Mouse (Mus musculus) midbrain, embryonic 15.5 days (tissue): ENCODE measurements around the gene Vps37b. TPM values are rescaled to one million over a fixed set of nuclear protein-coding genes. Genes with fewer than 3 reads are reported as not detected.

Source experiments
- ATAC-seq: fragments of 200-750 bp; cut with Nextera tagmentation; replicated peaks from 2 replicates; pipeline ENCODE4 v1.8.0; 2017; ENCODE audit warnings: moderate TSS enrichment
- H3K27ac ChIP-seq: fragments of 300-500 bp; sonication (generic); 2 replicates; pipeline ENCODE4 v1.5.1; 2015; ENCODE audit warnings: mild to moderate bottlenecking, inconsistent platforms
- H3K27me3 ChIP-seq: fragments of 300-500 bp; sonication (generic); replicated peaks from 2 replicates; pipeline ENCODE4 v1.6.1; 2015; ENCODE audit warnings: inconsistent platforms
- H3K36me3 ChIP-seq: fragments of 300-500 bp; sonication (generic); replicated peaks from 2 replicates; pipeline ENCODE4 v1.6.1; 2015; ENCODE audit warnings: inconsistent platforms
- H3K4me1 ChIP-seq: fragments of 300-500 bp; sonication (generic); 2 replicates; pipeline ENCODE4 v1.6.1; 2015; ENCODE audit warnings: inconsistent platforms
- H3K4me2 ChIP-seq: fragments of 300-500 bp; sonication (generic); 2 replicates; pipeline ENCODE4 v1.6.1; 2015; ENCODE audit warnings: inconsistent platforms, mild to moderate bottlenecking, moderate library complexity
- H3K4me3 ChIP-seq: fragments of 300-500 bp; sonication (generic); 2 replicates; pipeline ENCODE4 v1.5.1; 2015; ENCODE audit warnings: mild to moderate bottlenecking, inconsistent platforms
- H3K9ac ChIP-seq: fragments of 300-500 bp; sonication (generic); 2 replicates; pipeline ENCODE4 v1.6.1; 2015; ENCODE audit warnings: mild to moderate bottlenecking, inconsistent platforms
- H3K9me3 ChIP-seq: fragments of 300-500 bp; sonication (generic); 2 replicates; pipeline ENCODE4 v1.6.1; 2016; ENCODE audit warnings: inconsistent platforms
- WGBS: fragments of 180-500 bp; shearing (Covaris S2); methylation state at CpG from one replicate; pipeline ENCODE4 v1.1.7; 2015; ENCODE audit warnings: mixed read lengths; 5-methylcytosine and 5-hydroxymethylcytosine counted together
- polyA plus RNA-seq: library from polyadenylated mRNA; unstranded; fragments of >200 nt; fragmentation: Nextera tagmentation; extraction: Ambion mirVana; gene quantifications from 2 replicates; pipeline ENCODE4 v1.2.1, GENCODE M21; 2015

Vps37b gene
- polyA plus RNA-seq, 1 experiment from 2014 or later: 66.7 TPM

DNA sequence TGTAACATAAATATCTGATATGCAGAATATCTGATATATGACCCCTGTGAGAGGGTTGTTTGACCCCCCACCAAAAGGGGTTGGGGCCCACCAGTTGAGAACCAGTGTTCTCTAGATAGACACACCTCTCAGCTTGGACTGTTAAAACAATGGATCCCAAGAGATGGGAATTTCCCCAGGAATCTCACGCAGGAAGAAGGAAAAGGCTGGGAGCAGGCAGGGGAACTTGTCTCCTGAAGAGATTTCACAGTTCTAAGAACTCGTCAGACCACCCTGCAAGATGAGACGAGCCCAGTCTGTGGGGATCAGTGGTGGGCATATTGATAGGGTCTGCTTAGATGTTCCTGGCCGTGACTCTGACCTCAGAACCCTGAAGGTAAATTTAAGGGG, 52.1 kb downstream of the Vps37b start:
- Histone ChIP-seq H3K27me3 (0 out of 2 replicates have a peak, but pooled peaks cover 3% of the 10 kb centered on the region), H3K4me2 (no peak overlapping the region), H3K4me3 (no peak overlapping the region), H3K27ac (no peak overlapping the region), H3K9ac (no peak overlapping the region), H3K9me3 (no peaks in the 10 kb centered on the region), H3K36me3 (no peaks in the 10 kb centered on the region), H3K4me1 (peaks cover 11% of the 10 kb centered on the region)
- ATAC-seq: no peak
- WGBS: 59% methylated on average over 4 of the region's 4 CpGs

DNA sequence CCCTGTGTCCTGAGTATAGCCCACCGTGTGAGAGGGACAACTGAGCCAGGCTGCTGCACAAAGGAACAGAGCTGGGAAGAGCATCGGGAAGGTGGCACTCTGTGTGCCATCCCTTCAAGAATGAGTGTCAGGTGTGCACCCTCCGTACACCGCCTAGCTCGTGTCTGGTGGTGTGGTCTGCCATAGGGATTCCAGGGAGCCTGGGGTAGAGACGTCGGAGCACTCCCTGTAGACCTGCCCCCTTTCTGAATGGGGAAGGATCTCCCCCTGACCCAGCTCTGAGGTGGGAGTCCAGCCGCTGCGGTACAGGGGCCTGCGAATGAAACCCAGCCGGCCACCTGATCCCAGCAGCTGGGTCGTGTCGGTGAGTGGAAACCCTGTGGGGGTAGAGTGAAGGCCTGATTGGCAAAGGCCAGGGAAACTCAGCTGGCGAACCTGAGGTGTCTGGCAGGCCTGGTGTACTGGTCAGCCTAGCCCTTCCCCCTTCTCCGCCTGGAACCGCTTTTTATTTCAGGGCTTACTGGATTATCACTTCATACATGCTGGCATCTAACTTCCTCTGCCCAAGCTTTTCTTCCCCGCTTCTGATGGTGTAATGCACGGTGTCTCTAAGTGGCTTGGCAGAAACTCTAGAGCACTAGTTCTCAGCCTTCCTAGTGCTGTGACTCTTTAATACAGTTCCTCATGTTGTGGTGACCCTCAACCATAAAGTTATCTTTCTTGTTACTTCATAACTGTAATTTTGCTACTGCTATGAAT, 52.7 kb downstream of the Vps37b start:
- H3K4me2 ChIP-seq: no peak overlapping the region
- H3K4me1 ChIP-seq: peaks cover 16% of the 10 kb centered on the region
- ATAC-seq: no peak
- H3K9me3 ChIP-seq: no peaks in the 10 kb centered on the region
- H3K9ac ChIP-seq: no peak overlapping the region
- H3K27ac ChIP-seq: no peak overlapping the region
- no peaks in the 10 kb centered on the region for H3K36me3 ChIP-seq
- 66% methylated on average over 18 of the region's 18 CpGs for WGBS
- no peak overlapping the region for H3K4me3 ChIP-seq
- H3K27me3 ChIP-seq: 0 out of 2 replicates have a peak, but pooled peaks cover 3% of the 10 kb centered on the region

DNA sequence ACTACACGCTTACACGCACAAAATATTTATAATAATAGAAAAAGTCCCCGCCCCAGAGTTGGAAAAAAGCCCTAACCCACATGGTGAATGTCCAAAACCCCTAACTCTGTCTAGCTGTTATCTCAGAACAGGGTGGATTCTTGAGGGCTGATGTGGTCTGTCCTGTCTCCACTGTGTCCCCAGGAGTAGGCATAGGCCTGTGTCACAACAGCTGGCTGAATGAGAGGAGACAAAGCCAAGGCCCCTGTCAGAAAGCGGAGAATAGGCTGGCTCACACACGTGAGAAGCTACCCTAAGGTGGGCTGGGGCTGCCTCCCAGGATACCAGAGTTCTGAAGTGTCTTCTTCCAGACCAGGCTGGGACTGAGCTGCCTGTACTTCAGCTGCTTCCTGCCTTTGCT, 53.9 kb downstream of the Vps37b start:
- 0 out of 2 replicates have a peak, but pooled peaks cover 3% of the 10 kb centered on the region for H3K27me3 ChIP-seq
- no peaks in the 10 kb centered on the region for H3K36me3 ChIP-seq
- H3K9ac ChIP-seq: no peak overlapping the region
- no peak overlapping the region for H3K27ac ChIP-seq
- H3K4me2 ChIP-seq: no peak overlapping the region
- ATAC-seq: no peak
- H3K4me1 ChIP-seq: peaks cover 16% of the 10 kb centered on the region
- H3K4me3 ChIP-seq: no peak overlapping the region
- 78% methylated on average over 5 of the region's 5 CpGs for WGBS
- H3K9me3 ChIP-seq: no peaks in the 10 kb centered on the region

DNA sequence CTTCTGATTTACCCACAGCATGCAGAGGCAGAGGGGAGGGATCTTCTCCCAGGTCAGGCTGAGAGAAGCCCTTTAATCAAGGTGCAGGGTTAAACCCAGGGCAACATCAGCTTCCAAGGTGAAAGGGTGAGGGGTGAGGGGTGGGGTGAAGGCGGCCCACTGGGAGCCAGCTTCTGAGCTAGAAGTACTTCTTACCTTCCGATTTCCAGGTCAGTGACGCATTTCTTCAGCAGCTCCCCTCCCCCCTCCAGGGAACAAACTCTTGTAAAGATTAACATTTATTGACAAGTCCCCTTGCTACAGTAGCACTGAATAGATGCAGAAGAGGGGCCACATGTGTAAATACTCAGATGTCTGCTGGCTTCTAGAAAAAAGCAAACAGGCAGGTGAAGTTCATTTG, 54.8 kb downstream of the Vps37b start:
- Histone ChIP-seq H3K4me1 (peaks cover 16% of the 10 kb centered on the region), H3K27ac (no peak overlapping the region), H3K27me3 (0 out of 2 replicates have a peak, but pooled peaks cover 3% of the 10 kb centered on the region), H3K4me3 (no peak overlapping the region), H3K4me2 (no peak overlapping the region), H3K9me3 (no peaks in the 10 kb centered on the region), H3K36me3 (no peaks in the 10 kb centered on the region), H3K9ac (no peak overlapping the region)
- ATAC-seq: no peak
- WGBS: 52% methylated on average over 3 of the region's 3 CpGs

DNA sequence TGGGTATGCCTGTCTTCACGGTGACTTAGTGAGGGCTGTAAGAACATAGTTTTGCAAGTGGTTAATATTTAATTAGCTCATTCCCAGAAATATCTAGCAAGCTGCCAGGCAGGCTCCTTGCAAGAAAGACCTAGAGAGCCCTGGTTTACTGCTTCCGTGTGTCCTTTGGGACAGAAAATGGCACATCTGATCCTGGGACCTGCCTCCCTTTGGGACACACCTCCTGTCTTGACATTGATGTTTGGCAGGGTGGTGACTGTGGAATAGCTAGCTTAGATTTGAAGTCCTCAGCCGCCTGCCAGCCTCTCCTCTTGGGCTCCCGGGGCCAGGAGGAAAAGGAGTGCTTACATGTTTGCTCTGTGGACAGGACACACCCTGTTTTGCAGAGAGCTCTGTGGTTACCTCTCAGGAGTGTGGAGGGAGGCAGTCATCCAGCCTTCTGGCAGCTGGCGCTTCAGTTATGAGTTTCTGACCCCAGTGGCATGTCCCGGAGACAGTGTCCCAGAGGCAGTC, 56.3 kb downstream of the Vps37b start:
- H3K27me3 ChIP-seq: 0 out of 2 replicates have a peak, but pooled peaks cover 3% of the 10 kb centered on the region
- peaks cover 16% of the 10 kb centered on the region for H3K4me1 ChIP-seq
- ATAC-seq: no peak
- no peaks in the 10 kb centered on the region for H3K36me3 ChIP-seq
- H3K9me3 ChIP-seq: no peaks in the 10 kb centered on the region
- no peak overlapping the region for H3K4me2 ChIP-seq
- WGBS: 66% methylated on average over 6 of the region's 6 CpGs
- no peak overlapping the region for H3K4me3 ChIP-seq
- H3K27ac ChIP-seq: no peak overlapping the region
- H3K9ac ChIP-seq: no peak overlapping the region

DNA sequence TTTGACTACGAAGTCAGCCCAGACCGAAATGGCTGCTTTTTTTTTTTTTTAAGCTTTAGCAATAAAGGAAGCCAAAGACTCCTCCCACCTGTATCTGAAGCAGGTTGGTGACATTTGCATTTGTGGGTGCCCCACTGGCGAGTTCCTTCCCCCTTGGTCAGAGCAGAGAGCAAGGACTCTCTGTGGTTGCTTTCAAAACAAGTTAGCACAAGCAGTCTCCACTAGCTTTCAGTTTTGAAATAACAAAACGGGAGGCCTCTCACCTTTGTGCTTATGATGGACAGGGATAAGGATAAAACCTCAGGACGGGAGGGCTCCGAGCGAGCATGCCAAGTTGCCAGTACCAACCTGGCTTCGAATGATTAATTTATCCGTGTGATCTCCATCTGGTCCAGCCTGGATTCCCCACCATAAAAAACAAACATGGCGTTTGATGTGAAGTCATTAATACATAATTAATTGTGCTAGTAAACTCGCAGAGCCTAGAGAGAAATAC, 57.4 kb downstream of the Vps37b start:
- H3K36me3 ChIP-seq: no peaks in the 10 kb centered on the region
- H3K4me3 ChIP-seq: peak overlapping the region; percentile 64
- no peak overlapping the region for H3K27ac ChIP-seq
- 27% methylated on average over 11 of the region's 11 CpGs for WGBS
- 0 out of 2 replicates have a peak, but pooled peaks cover 3% of the 10 kb centered on the region for H3K27me3 ChIP-seq
- H3K4me2 ChIP-seq: peak overlapping the region; percentile 90
- no peaks in the 10 kb centered on the region for H3K9me3 ChIP-seq
- no peak for ATAC-seq
- H3K9ac ChIP-seq: no peak overlapping the region; the same call in 1 of the 2 replicates
- peaks cover 16% of the 10 kb centered on the region for H3K4me1 ChIP-seq

DNA sequence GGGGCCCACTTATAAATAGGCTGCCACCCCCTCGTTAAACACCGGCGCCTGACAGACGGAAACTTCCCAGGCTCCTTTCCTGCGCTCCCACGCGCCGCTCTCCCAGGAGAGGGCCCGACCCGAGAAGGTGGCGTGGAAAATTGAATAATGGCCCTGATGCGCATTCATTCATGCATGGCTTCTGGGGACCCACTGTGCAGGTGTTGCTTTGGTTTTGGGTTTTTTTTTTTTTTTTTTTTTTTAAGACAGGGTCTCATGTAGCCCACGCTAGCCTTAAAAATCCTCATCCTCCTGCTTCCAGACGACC, 57.9 kb downstream of the Vps37b start:
- peak overlapping the region; percentile 90 for H3K4me2 ChIP-seq
- whole genome bisulfite sequencing: 0% methylated on average over 14 of the region's 14 CpGs
- H3K4me1 ChIP-seq: peaks cover 16% of the 10 kb centered on the region
- H3K4me3 ChIP-seq: peak overlapping the region; percentile 64
- 0 out of 2 replicates have a peak overlapping the region, but pooled peaks have one; percentile 46 for H3K27ac ChIP-seq
- H3K36me3 ChIP-seq: no peaks in the 10 kb centered on the region
- H3K9me3 ChIP-seq: no peaks in the 10 kb centered on the region
- H3K27me3 ChIP-seq: 0 out of 2 replicates have a peak, but pooled peaks cover 3% of the 10 kb centered on the region
- ATAC-seq: peak; percentile 28
- H3K9ac ChIP-seq: peak overlapping the region; percentile 54

DNA sequence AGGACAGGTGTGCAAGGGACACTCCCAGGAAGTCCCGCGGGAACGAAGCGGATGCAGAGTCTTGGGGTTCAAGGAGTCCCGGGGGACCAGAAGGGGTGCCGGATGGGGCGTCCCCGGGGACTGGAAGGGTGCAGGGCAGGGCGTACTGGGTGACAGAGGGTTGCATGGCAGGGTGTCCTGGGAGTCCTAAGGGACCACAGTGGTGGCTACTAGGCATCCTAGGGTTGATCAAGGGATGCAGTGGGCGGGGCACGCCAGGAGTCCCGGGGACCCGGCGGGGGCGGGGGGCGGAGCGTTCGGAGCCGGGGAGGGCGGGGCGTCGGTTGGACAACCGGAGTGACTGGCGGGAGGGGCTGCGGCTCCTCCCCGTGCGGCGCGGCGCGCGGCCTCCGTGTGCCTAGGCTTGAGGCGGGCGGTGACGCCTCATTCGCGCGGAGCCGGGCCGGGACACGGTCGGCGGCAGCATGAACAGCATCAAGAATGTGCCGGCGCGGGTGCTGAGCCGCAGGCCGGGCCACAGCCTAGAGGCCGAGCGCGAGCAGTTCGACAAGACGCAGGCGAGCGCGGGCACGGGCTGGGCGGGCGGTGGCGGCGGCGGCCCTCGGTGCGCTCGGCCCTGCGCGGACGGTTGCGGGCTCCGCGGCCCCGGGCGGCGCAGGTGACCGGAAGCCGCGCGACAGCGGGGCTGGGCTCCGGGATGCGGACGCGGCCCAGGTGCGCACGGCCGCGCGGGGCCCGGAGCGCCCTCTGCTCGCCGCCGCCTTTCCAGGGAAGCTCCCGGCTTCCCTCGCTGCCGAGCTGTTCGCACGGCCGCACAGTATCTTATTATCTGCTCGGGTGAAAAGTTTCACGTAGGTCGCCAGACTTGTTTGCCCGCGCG, 58.5 kb downstream of the Vps37b start, which contains the start of gene Hip1r:
Gene Hip1r (plus strand): TSS at position 330 of the 880 bp plus-strand sequence.
- Histone ChIP-seq H3K4me3 (peak within 1 kb of the TSS; percentile 64), H3K9me3 (no peaks in the 10 kb centered on the region), H3K27ac (peak within 1 kb of the TSS; percentile 46; the same call in 1 of the 2 replicates), H3K36me3 (no peaks in the 10 kb centered on the region), H3K4me1 (peaks cover 16% of the 10 kb centered on the region), H3K27me3 (0 out of 2 replicates have a peak, but pooled peaks cover 3% of the 10 kb centered on the region), H3K4me2 (peak within 1 kb of the TSS; percentile 90), H3K9ac (peak within 1 kb of the TSS; percentile 54)
- ATAC-seq: peak; percentile 80
- under 1% methylated on average over 88 of the region's 106 CpGs for WGBS

DNA sequence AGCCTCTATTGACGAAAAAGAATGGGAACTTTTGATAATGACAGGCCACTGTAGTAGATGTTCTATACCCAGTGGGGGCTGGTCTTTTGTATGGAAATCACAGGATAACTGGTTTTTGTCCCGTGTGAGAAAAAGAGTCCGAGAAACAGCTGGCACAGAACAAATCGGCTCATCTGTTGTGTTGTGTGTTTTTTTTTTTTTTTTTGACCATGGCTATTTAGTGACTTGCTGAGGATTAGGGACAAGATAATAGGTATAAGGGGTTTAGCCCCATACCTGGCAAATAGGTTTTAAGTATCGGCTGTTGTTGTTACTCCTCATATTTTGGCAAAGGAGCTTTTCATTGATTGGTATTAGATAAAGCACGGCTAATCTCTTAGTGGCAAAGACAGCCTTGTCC, 59.6 kb downstream of the Vps37b start:
- Histone ChIP-seq H3K9me3 (no peaks in the 10 kb centered on the region), H3K4me2 (no peak overlapping the region), H3K27me3 (0 out of 2 replicates have a peak, but pooled peaks cover 3% of the 10 kb centered on the region), H3K27ac (no peak overlapping the region), H3K4me1 (peaks cover 16% of the 10 kb centered on the region), H3K36me3 (no peaks in the 10 kb centered on the region), H3K9ac (no peak overlapping the region), H3K4me3 (no peak overlapping the region)
- 60% methylated on average over 6 of the region's 6 CpGs for WGBS
- ATAC-seq: no peak

DNA sequence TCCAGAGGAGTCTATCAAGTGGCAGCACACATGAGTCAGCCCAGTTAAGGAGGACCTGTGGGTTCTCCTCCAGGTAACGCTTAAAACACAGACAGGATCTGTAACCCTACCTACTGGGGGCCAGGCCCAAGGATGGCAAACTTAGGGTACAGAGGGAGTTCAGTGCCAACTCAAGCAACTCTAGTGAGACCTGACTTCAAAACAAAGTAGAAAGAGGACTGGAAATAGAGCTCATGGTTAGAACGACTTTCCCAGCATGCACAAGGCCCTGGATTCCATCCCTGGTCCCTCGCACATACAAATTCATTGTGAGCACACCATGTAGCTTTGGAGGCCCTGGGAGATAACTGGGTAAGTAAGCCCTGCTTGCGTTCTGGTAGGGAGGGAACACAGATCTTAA, 61.5 kb downstream of the Vps37b start:
- 0 out of 2 replicates have a peak, but pooled peaks cover 3% of the 10 kb centered on the region for H3K27me3 ChIP-seq
- no peaks in the 10 kb centered on the region for H3K36me3 ChIP-seq
- no peak overlapping the region for H3K4me2 ChIP-seq
- 86% methylated on average over 4 of the region's 4 CpGs for WGBS
- H3K9ac ChIP-seq: no peak overlapping the region
- no peak overlapping the region for H3K27ac ChIP-seq
- no peak overlapping the region for H3K4me3 ChIP-seq
- ATAC-seq: no peak
- H3K4me1 ChIP-seq: peaks cover 12% of the 10 kb centered on the region
- no peaks in the 10 kb centered on the region for H3K9me3 ChIP-seq

DNA sequence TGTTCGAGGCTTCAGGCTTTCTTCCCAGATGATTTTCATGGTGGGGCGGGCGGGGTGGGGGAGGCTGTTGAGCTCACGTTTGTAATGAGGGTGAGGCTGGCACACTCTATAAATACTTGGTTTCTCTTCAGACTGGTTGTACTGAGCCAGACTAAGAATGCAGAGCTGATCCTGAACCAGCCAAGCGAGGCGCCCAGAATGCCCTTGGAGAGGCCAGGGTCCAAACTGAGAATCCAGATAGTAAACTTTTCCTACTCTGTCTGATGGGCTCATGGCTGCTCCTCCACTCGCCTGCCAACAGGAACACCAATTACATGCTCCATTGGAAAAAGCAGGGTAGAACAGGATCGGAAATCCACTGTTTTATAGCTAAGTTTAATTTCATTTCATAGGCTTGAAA, 62.9 kb downstream of the Vps37b start:
- no peak overlapping the region for H3K27ac ChIP-seq
- no peak overlapping the region for H3K4me2 ChIP-seq
- WGBS: 69% methylated on average over 8 of the region's 8 CpGs
- no peaks in the 10 kb centered on the region for H3K4me1 ChIP-seq
- no peaks in the 10 kb centered on the region for H3K9me3 ChIP-seq
- H3K4me3 ChIP-seq: no peak overlapping the region
- no peak overlapping the region for H3K9ac ChIP-seq
- no peaks in the 10 kb centered on the region for H3K27me3 ChIP-seq
- ATAC-seq: no peak
- no peaks in the 10 kb centered on the region for H3K36me3 ChIP-seq

DNA sequence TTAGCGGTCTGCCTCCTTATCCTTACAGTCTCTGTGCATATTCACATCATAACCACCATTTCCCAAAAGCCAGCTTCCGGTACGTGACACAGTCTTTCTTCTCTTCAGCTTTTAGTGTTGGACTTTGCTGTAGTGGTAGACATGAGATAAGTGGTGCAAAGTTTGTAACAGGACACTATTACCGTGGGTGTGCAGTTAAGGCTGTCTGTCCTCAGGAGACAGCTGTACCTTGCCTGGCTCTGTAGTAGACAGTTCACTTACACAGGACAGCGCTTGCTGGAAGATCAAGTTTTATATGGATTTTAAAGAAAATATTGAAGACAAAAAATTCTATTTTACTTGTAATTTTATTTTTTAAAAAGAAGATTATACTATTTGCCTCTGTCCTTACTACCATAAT, 63.6 kb downstream of the Vps37b start:
- Histone ChIP-seq H3K4me1 (no peaks in the 10 kb centered on the region), H3K4me3 (no peak overlapping the region), H3K9me3 (no peaks in the 10 kb centered on the region), H3K27ac (no peak overlapping the region), H3K9ac (no peak overlapping the region), H3K4me2 (no peak overlapping the region), H3K36me3 (no peaks in the 10 kb centered on the region), H3K27me3 (no peaks in the 10 kb centered on the region)
- 88% methylated on average over 5 of the region's 5 CpGs for WGBS
- no peak for ATAC-seq
